Mouse (Mus musculus): ENCODE results near the gene Tor1a.
"Not testable (repeated sequence)": the region's sequence is repeated elsewhere in the genome, so short reads cannot be mapped to it uniquely, and the experiment has no call there.

The Tor1a gene

GRCm38 (mm10) chr2:30933917-30934450, 33.7 kb downstream of the Tor1a start:
- H3K27me3 ChIP-seq (ENCODE audit: control insufficient read depth, insufficient read depth, low read length, poor library complexity, severe bottlenecking) = no peaks in the 10 kb centered on the region
- peak; percentile 83 for DNase-seq (ENCODE audit: low read depth, low spot score)

DNA sequence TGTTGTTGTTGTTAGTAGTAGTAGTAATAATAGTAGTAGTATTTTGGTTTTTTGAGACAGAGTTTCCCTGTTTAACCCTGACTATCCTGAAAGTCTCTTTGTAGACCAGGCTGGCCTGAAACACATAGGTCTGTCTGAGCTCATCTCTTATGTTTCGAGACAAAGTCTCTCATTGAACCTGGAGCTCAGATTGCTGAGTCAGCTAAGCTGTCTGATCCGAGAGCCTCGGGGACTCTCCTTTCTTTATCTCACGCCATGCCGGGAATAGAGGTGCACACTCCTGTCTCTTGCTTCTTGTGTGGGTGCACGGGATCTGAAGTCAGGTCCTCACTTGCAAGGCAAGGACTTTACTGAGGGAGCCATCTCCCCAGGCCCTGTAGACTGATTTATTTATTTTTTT, 34.7 kb downstream of the Tor1a start:
- H3K36me3 ChIP-seq (ENCODE audit: control insufficient read depth, insufficient read depth, low read length, poor library complexity, severe bottlenecking) = peaks cover 2% of the 10 kb centered on the region; the same call in 1 of the 2 replicates
- H3K27me3 ChIP-seq (ENCODE audit: control insufficient read depth, insufficient read depth, low read length, poor library complexity, severe bottlenecking) = no peaks in the 10 kb centered on the region
- DNase-seq (ENCODE audit: low read depth, low spot score) = no peak

More at GRCm38 (mm10) chr2:30933917-30934450, 33.7 kb downstream of the Tor1a start:
- H3K36me3 ChIP-seq (ENCODE audit: control insufficient read depth, insufficient read depth, low read length, poor library complexity, severe bottlenecking) = peaks cover 2% of the 10 kb centered on the region; the same call in 1 of the 2 replicates

GRCm38 (mm10) chr2:30931922-30932321, 35.8 kb downstream of the Tor1a start:
- Histone ChIP-seq H3K27me3 (ENCODE audit: control insufficient read depth, insufficient read depth, low read length, poor library complexity, severe bottlenecking) (no peaks in the 10 kb centered on the region), H3K36me3 (ENCODE audit: control insufficient read depth, insufficient read depth, low read length, poor library complexity, severe bottlenecking) (peaks cover 2% of the 10 kb centered on the region; the same call in 1 of the 2 replicates)
- no peak for DNase-seq (ENCODE audit: low read depth, low spot score)

DNA sequence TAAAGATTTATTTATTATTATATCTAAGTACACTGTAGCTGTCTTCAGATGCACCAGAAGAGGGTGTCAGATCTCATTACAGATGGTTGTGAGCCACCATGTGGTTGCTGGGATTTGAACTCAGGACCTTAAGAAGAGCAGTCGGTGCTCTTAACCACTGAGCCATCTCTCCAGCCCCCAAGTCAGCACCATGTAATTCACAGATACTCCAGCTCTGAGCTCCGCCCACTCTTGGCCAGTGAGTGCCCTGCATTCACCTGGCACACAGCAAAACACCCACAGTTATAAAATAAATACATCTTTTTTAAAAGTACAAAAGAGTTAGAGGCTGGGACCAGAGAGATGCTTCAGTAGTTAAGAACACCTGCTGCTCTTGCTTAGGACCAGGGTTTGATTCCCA, 36.9 kb downstream of the Tor1a start:
- not testable (repeated sequence) for H3K36me3 ChIP-seq (ENCODE audit: control insufficient read depth, insufficient read depth, low read length, poor library complexity, severe bottlenecking); DNase-seq (ENCODE audit: low read depth, low spot score); H3K27me3 ChIP-seq (ENCODE audit: control insufficient read depth, insufficient read depth, low read length, poor library complexity, severe bottlenecking)

GRCm38 (mm10) chr2:30929483-30930045, 38.2 kb downstream of the Tor1a start, which contains the start of gene Ptges:
Gene Ptges (minus strand): TSS chr2:30929863.
- peak; percentile 41 for DNase-seq (ENCODE audit: low read depth, low spot score)
- H3K36me3 ChIP-seq (ENCODE audit: control insufficient read depth, insufficient read depth, low read length, poor library complexity, severe bottlenecking) = peaks cover 2% of the 10 kb centered on the region; the same call in 1 of the 2 replicates
- no peaks in the 10 kb centered on the region for H3K27me3 ChIP-seq (ENCODE audit: control insufficient read depth, insufficient read depth, low read length, poor library complexity, severe bottlenecking)

- Histone ChIP-seq H3K27me3 (ENCODE audit: control insufficient read depth, insufficient read depth, low read length, poor library complexity, severe bottlenecking) (no peaks in the 10 kb centered on the region), H3K36me3 (ENCODE audit: control insufficient read depth, insufficient read depth, low read length, poor library complexity, severe bottlenecking) (peaks cover 2% of the 10 kb centered on the region; the same call in 1 of the 2 replicates)
- no peak for DNase-seq (ENCODE audit: low read depth, low spot score)
Observed at GRCm38 (mm10) chr2:30928893-30929482, 38.7 kb downstream of the Tor1a start.

DNA sequence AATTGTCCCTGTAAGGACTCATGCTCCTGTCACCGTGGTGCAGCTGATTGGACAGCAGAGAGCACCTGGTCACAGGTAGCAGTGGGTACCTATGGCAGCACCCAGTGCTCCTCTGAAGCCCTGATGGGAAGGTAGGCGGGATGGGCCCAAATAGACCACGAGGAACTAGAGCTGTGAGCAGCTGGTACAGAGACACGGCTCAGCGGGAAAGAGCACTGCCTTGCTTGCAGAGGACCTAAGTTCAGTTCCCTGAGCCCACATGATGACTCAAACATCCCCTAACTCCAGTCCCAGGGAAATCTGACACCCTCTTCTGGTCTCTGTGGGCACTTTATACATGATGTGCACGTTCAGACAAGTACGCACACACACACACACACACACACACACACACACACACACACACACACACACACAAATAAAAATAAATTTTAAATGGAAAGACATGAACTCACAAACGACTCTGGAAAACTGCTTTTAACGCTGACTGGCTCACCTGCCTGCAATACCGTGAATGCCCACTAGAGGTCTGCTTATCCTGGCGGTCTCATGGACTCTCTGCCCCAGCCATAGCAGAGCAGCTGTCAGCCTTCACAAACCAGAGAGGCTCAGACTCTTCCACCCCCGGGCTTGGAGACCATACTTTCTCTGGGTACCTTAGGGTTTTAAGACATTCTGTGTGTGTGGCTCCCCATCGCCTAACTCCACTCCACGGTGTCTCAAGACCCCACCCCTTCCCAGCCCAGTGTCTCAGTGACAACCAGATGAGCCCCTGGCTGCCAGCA, 39.7 kb downstream of the Tor1a start:
- peak; percentile 86 for DNase-seq (ENCODE audit: low read depth, low spot score)
- Histone ChIP-seq H3K27me3 (ENCODE audit: control insufficient read depth, insufficient read depth, low read length, poor library complexity, severe bottlenecking) (no peaks in the 10 kb centered on the region), H3K36me3 (ENCODE audit: control insufficient read depth, insufficient read depth, low read length, poor library complexity, severe bottlenecking) (no peaks in the 10 kb centered on the region)

DNA sequence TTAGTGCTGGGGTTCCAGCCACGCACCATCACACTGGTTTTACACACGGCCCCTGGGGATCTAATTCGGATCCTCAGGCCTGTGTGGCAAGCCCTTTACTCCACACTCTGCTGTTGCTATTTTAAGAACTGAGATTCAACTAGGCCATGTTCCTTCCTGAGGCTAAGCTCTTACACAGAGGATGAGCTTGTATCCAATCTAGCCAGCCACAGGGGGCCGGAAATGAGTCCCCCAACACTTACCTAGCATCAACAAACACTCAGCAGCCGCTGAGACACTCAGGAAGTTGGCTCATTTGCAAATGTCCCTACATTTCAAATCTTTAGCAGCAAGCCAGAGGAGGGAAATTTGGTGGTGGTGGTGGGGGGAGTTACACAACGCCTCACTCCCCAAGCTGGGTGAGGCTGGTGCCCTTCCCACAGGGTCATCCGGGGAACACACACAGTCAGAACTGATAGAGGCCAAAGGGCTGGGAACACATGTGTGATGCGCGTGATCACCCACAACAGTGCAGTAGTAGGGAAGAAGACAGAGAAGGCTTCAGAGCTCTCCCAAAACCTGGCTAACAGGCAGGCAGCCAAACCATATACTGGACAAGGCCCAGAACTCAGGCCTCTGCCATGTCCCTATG, 40.5 kb downstream of the Tor1a start:
- Histone ChIP-seq H3K36me3 (ENCODE audit: control insufficient read depth, insufficient read depth, low read length, poor library complexity, severe bottlenecking) (no peaks in the 10 kb centered on the region), H3K27me3 (ENCODE audit: control insufficient read depth, insufficient read depth, low read length, poor library complexity, severe bottlenecking) (no peaks in the 10 kb centered on the region)
- no peak for DNase-seq (ENCODE audit: low read depth, low spot score)

- no peaks in the 10 kb centered on the region for H3K27me3 ChIP-seq (ENCODE audit: control insufficient read depth, insufficient read depth, low read length, poor library complexity, severe bottlenecking)
- DNase-seq (ENCODE audit: low read depth, low spot score) = no peak
Observed at GRCm38 (mm10) chr2:30926381-30926780, 41.4 kb downstream of the Tor1a start.

GRCm38 (mm10) chr2:30925181-30925580, 42.6 kb downstream of the Tor1a start:
- no peaks in the 10 kb centered on the region for H3K27me3 ChIP-seq (ENCODE audit: control insufficient read depth, insufficient read depth, low read length, poor library complexity, severe bottlenecking)
- H3K36me3 ChIP-seq (ENCODE audit: control insufficient read depth, insufficient read depth, low read length, poor library complexity, severe bottlenecking) = no peaks in the 10 kb centered on the region
- no peak for DNase-seq (ENCODE audit: low read depth, low spot score)

More at GRCm38 (mm10) chr2:30926381-30926780, 41.4 kb downstream of the Tor1a start:
- no peaks in the 10 kb centered on the region for H3K36me3 ChIP-seq (ENCODE audit: control insufficient read depth, insufficient read depth, low read length, poor library complexity, severe bottlenecking)

- H3K36me3 ChIP-seq (ENCODE audit: control insufficient read depth, insufficient read depth, low read length, poor library complexity, severe bottlenecking) = no peaks in the 10 kb centered on the region
- no peaks in the 10 kb centered on the region for H3K27me3 ChIP-seq (ENCODE audit: control insufficient read depth, insufficient read depth, low read length, poor library complexity, severe bottlenecking)
- no peak for DNase-seq (ENCODE audit: low read depth, low spot score)
Observed at GRCm38 (mm10) chr2:30923099-30923498, 44.6 kb downstream of the Tor1a start.

DNA sequence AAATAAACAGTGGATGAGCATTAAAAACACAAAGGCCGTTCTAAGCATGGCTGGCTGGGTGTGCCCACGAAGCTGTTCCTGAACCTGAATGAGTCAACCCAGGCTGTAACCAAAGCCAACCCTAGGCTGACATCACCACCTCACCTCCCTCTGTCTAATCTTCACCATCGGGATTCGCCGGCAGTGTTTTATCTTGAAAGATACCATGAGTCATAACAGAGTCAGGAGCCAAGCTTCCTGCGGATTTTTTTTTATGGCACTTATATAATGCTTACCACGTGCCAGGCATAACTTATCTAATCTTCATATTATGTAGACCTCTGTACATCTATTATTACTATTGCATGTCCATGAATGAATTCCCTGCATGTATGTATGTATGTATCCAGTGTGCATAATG, 47.5 kb downstream of the Tor1a start:
- DNase-seq (ENCODE audit: low read depth, low spot score) = no peak
- H3K27me3 ChIP-seq (ENCODE audit: control insufficient read depth, insufficient read depth, low read length, poor library complexity, severe bottlenecking) = no peaks in the 10 kb centered on the region
- H3K36me3 ChIP-seq (ENCODE audit: control insufficient read depth, insufficient read depth, low read length, poor library complexity, severe bottlenecking) = no peaks in the 10 kb centered on the region

DNA sequence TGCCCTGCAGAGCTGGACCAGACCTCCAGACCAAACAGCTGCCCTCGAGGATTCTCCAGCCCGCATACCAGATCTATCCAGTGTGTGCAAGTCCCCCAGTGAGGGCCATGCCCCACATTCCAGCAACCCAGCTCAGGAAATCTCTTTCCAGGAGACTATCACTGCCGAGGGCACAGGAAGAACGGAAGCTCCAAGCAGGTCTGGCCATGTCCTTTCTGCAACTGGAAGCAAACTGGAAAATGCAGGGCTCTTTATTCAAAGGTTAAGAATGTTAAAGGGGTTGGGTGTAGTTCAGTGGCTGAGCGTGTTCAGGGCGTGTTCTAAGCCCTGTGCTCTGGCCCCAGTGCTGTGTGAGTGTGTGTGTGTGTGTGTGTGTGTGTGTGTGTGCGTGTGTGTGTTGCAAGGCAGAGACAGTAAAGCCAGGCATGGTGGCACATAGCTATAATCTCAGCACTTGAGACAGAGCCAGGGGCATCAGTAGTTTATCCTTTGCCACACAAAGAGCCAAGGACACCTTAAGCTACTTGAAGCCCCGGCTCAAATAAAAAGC, 48.9 kb downstream of the Tor1a start:
- no peaks in the 10 kb centered on the region for H3K36me3 ChIP-seq (ENCODE audit: control insufficient read depth, insufficient read depth, low read length, poor library complexity, severe bottlenecking)
- no peak for DNase-seq (ENCODE audit: low read depth, low spot score)

GRCm38 (mm10) chr2:30918126-30918525, 49.6 kb downstream of the Tor1a start:
- Histone ChIP-seq H3K36me3 (ENCODE audit: control insufficient read depth, insufficient read depth, low read length, poor library complexity, severe bottlenecking) (no peaks in the 10 kb centered on the region), H3K27me3 (ENCODE audit: control insufficient read depth, insufficient read depth, low read length, poor library complexity, severe bottlenecking) (no peaks in the 10 kb centered on the region)
- DNase-seq (ENCODE audit: low read depth, low spot score) = no peak

More for the DNA sequence above, 48.9 kb downstream of the Tor1a start:
- no peaks in the 10 kb centered on the region for H3K27me3 ChIP-seq (ENCODE audit: control insufficient read depth, insufficient read depth, low read length, poor library complexity, severe bottlenecking)

Measured in splenic B cell, adult 2 months (primary cell).